Mouse (Mus musculus) thymus, postnatal 25 days (tissue): ENCODE measurements around the gene Bnip2.
A peak's percentile ranks its signal among the peaks of the same experiment; 100 is the strongest.
"Not testable (repeated sequence)": the region's sequence is repeated elsewhere in the genome, so short reads cannot be mapped to it uniquely, and the experiment has no call there.

Source experiments
- DNase-seq: peaks from one replicate; pipeline ENCODE4 v3.0.0; 2022

The Bnip2 gene

GRCm38 (mm10) chr9:70011537-70012407 lies 22.5 kb downstream of the Bnip2 start:
- DNase-seq, result no peak

GRCm38 (mm10) chr9:70012408-70012901 lies 23.2 kb downstream of the Bnip2 start, which contains the start of gene Gtf2a2:
Gene Gtf2a2, plus strand, starts transcription at chr9:70012550.
- DNase-seq, result peak; percentile 95

- no peak for DNase-seq
Observed at GRCm38 (mm10) chr9:70015632-70016031, 26.4 kb downstream of the Bnip2 start.

GRCm38 (mm10) chr9:70018879-70019278 lies 29.6 kb downstream of the Bnip2 start:
- DNase-seq, result no peak

- no peak for DNase-seq
Observed at GRCm38 (mm10) chr9:70021610-70022009, 32.3 kb downstream of the Bnip2 start.

GRCm38 (mm10) chr9:70022083-70022482 lies 32.8 kb downstream of the Bnip2 start:
- no peak for DNase-seq

- not testable (repeated sequence) for DNase-seq
Observed at GRCm38 (mm10) chr9:70023615-70024014, 34.3 kb downstream of the Bnip2 start.

- no peak for DNase-seq
Observed at GRCm38 (mm10) chr9:70024648-70025047, 35.4 kb downstream of the Bnip2 start.

- DNase-seq, result no peak
Observed at GRCm38 (mm10) chr9:70025365-70026012, 36.2 kb downstream of the Bnip2 start.

- DNase-seq, result no peak
Observed at GRCm38 (mm10) chr9:70032167-70032566, 42.9 kb downstream of the Bnip2 start.

GRCm38 (mm10) chr9:70033056-70033455 lies 43.8 kb downstream of the Bnip2 start:
- no peak for DNase-seq

GRCm38 (mm10) chr9:70034702-70035101 lies 45.4 kb downstream of the Bnip2 start:
- no peak for DNase-seq

GRCm38 (mm10) chr9:70036646-70037045 lies 47.4 kb downstream of the Bnip2 start:
- DNase-seq, result peak; percentile 38

GRCm38 (mm10) chr9:70037988-70038387 lies 48.7 kb downstream of the Bnip2 start, which contains the start of gene Gcnt3:
Gene Gcnt3, minus strand, starts transcription at chr9:70038088.
- no peak for DNase-seq

- peak; percentile 19 for DNase-seq
Observed at GRCm38 (mm10) chr9:70039597-70040385, 50.5 kb downstream of the Bnip2 start.

- DNase-seq, result no peak
Observed at GRCm38 (mm10) chr9:70040570-70040969, 51.3 kb downstream of the Bnip2 start.

GRCm38 (mm10) chr9:70042137-70042536 lies 52.9 kb downstream of the Bnip2 start:
- no peak for DNase-seq

GRCm38 (mm10) chr9:70042935-70043334 lies 53.7 kb downstream of the Bnip2 start:
- DNase-seq, result no peak

GRCm38 (mm10) chr9:70044865-70045264 lies 55.6 kb downstream of the Bnip2 start:
- no peak for DNase-seq

GRCm38 (mm10) chr9:70046255-70046654 lies 57.0 kb downstream of the Bnip2 start:
- no peak for DNase-seq

- DNase-seq, result no peak
Observed at GRCm38 (mm10) chr9:70047839-70048238, 58.6 kb downstream of the Bnip2 start.

- DNase-seq, result no peak
Observed at GRCm38 (mm10) chr9:70048280-70048679, 59.0 kb downstream of the Bnip2 start.
